Mouse (Mus musculus) intestine, postnatal 0 days (tissue): ENCODE data around the gene Arhgef17. TPM values are rescaled to one million over a fixed set of nuclear protein-coding genes. Genes with fewer than 3 reads are reported as not detected.

Experiments
- ATAC-seq: fragments of 200-750 bp; cut with Nextera tagmentation; 2 replicates; pipeline ENCODE4 v1.8.0; 2017; ENCODE audit warnings: mild to moderate bottlenecking, moderate TSS enrichment, moderate library complexity
- H3K27ac ChIP-seq: fragments of 300-500 bp; sonication (generic); 2 replicates; pipeline ENCODE4 v1.5.1; 2014; ENCODE audit warnings: mild to moderate bottlenecking, low read depth, low read length, moderate library complexity
- H3K27me3 ChIP-seq: fragments of 300-500 bp; sonication (generic); replicated peaks from 2 replicates; pipeline ENCODE4 v1.6.1; 2014; ENCODE audit warnings: low read length, mixed read lengths; ENCODE audit not compliant: control insufficient read depth, insufficient read depth
- H3K36me3 ChIP-seq: fragments of 300-500 bp; sonication (generic); 2 replicates; pipeline ENCODE4 v1.6.1; 2014; ENCODE audit warnings: mild to moderate bottlenecking, moderate library complexity; ENCODE audit not compliant: control insufficient read depth, insufficient read depth
- H3K4me1 ChIP-seq: fragments of 300-500 bp; sonication (generic); replicated peaks from 2 replicates; pipeline ENCODE4 v1.6.1; 2014; ENCODE audit warnings: antibody characterized with exemption, low read length, mixed read lengths; ENCODE audit not compliant: control insufficient read depth, insufficient read depth
- H3K4me2 ChIP-seq: fragments of 300-500 bp; sonication (generic); replicated peaks from 2 replicates; pipeline ENCODE4 v1.6.1; 2014; ENCODE audit warnings: low read depth, mild to moderate bottlenecking, moderate library complexity
- H3K4me3 ChIP-seq: fragments of 300-500 bp; sonication (generic); 2 replicates; pipeline ENCODE4 v1.5.1; 2014; ENCODE audit warnings: low read depth, low read length
- H3K9ac ChIP-seq: fragments of 300-500 bp; sonication (generic); 2 replicates; pipeline ENCODE4 v1.6.1; 2014; ENCODE audit warnings: mild to moderate bottlenecking, low read depth, low read length
- H3K9me3 ChIP-seq: fragments of 300-500 bp; sonication (generic); 2 replicates; pipeline ENCODE4 v1.6.1; 2016; ENCODE audit warnings: mixed run types; ENCODE audit not compliant: control insufficient read depth
- CTCF ChIP-seq: sonication (generic); IDR thresholded peaks from 2 replicates; pipeline ENCODE4 v1.5.1; 2016; ENCODE audit warnings: low read depth, mild to moderate bottlenecking, control low read depth, antibody characterized with exemption, moderate library complexity
- WGBS: fragments of 180-500 bp; shearing (Covaris S2); extraction: QIAGEN DNeasy Blood & Tissue Kit; methylation state at CpG from one replicate; pipeline ENCODE4 v1.1.7; 2014; 5-methylcytosine and 5-hydroxymethylcytosine counted together
- polyA plus RNA-seq: library from polyadenylated mRNA; unstranded; fragments of >200 nt; fragmentation: Nextera tagmentation; extraction: Ambion mirVana; gene quantifications from 2 replicates; pipeline ENCODE4 v1.2.1, GENCODE M21; 2015

Arhgef17 gene
- polyA plus RNA-seq, 1 experiment from 2014 or later = 2.5 TPM

DNA sequence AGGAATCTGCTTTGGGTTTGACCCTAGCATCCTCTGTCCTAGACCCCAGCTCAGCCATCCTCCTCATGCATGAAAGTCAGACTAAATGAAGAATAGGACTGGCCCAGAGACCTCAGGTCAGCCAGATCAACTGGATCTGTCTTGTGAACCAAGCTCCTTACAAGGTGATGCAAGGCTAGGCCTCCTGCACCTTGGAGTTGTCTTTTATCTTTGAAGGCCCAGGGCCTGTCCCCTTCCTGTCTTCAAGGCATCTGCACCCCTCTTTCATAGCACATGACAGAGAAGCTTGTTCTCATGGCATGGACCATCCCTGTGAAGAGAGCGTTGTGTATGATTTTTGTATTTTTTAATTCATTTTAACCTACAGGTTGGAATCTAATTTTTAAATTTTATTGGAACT lies 91.0 kb downstream of the Arhgef17 start:
- peaks cover 11% of the 10 kb centered on the region for H3K36me3 ChIP-seq

DNA sequence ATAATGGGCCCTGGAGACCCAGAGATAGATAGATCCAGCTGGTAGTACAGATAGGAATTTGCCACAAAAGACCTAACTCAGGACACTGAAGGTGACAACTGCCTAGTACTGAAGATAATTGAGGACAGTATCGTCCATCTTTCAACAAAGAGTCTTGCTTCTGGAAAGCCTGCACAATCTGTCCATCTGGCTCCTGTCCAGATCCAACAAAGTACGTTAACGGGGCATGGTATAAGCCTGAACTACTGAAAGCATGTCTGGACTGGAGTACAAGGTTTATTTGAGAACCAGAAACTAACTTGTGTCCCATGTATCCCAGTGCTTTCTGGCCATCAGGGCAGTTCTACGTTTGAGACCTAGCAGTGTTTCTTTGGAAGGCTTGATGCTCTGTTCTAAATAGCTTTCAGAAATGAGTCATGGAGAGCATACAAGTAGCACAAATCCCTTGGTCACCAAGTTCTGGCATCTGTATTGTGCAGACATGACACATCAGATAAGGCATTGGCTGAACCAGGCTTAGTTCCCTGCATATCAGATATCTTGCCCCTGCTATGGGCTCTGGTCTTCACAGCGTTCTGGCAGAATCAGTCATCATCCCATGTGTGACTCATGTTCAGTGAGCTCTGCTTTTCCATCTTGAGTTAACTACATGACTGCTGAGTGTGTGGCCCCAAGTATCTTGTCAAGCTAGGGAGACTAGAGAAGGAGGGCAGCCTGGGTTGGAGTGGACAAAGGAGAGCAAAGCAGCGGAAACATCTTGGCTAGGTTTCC lies 92.1 kb downstream of the Arhgef17 start:
- Histone ChIP-seq H3K9me3 (no peaks in the 10 kb centered on the region), H3K9ac (no peak overlapping the region), H3K4me3 (no peak overlapping the region), H3K4me1 (no peaks in the 10 kb centered on the region), H3K36me3 (peaks cover 20% of the 10 kb centered on the region), H3K27ac (no peak overlapping the region), H3K27me3 (no peaks in the 10 kb centered on the region), H3K4me2 (no peak overlapping the region)
- no peak for TF ChIP-seq CTCF
- no peak for ATAC-seq
- WGBS = 71% methylated on average over 6 of the region's 6 CpGs

More for the DNA sequence above, 91.0 kb downstream of the Arhgef17 start:
- Histone ChIP-seq H3K27me3 (no peaks in the 10 kb centered on the region), H3K4me3 (no peak overlapping the region), H3K27ac (no peak overlapping the region), H3K4me2 (no peak overlapping the region), H3K9me3 (no peaks in the 10 kb centered on the region), H3K9ac (no peak overlapping the region), H3K4me1 (no peaks in the 10 kb centered on the region; the same call in 1 of the 2 replicates)
- WGBS = 93% methylated on average over 1 of the region's 1 CpGs
- TF ChIP-seq CTCF = no peak
- no peak for ATAC-seq

DNA sequence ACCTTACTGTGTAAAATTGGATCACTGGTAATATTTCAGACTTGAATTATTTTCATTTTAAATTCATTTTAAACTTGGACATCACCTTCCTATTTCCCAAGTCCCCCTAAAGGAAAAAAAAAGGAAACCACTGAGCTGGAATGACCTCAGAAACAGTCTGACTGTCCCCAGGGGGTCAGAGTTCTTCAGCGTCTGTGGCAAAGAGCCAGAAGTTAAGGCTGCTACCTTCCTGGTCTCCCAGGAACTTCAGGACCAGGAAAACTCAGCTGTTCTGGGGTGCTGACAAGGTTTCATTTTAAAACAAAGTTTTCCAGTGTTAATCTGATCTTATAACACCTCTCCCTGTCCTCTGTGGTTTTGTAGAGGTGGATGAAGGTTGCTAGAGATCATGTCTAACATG lies 94.2 kb downstream of the Arhgef17 start:
- no peaks in the 10 kb centered on the region for H3K9me3 ChIP-seq
- 48% methylated on average over 1 of the region's 1 CpGs for WGBS
- no peak overlapping the region for H3K27ac ChIP-seq
- H3K27me3 ChIP-seq = no peaks in the 10 kb centered on the region
- H3K9ac ChIP-seq = no peak overlapping the region
- no peak overlapping the region for H3K4me2 ChIP-seq
- TF ChIP-seq CTCF = no peak
- no peaks in the 10 kb centered on the region for H3K4me1 ChIP-seq
- ATAC-seq = no peak
- no peak overlapping the region for H3K4me3 ChIP-seq
- peaks cover 30% of the 10 kb centered on the region for H3K36me3 ChIP-seq

DNA sequence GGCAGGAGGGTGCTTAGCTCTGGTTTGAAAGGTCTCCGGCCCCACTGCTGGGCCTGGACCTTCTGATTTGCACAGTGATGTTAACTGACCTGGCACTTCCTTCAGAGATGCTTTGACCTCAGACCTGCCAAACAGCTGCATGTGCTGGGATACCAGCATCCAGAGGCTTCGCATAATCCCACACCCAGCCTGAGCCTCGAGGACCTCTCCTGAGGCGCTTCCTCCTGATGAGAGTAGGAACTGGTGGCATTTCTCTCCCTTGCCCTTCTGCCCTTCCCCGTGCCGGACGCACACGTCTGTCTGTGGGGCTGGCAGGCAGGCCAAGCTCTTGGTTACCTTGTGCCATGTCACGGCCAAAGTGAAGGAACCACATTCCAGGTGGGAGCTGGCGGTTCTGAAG lies 95.2 kb downstream of the Arhgef17 start:
- Histone ChIP-seq H3K4me1 (no peaks in the 10 kb centered on the region), H3K9me3 (no peaks in the 10 kb centered on the region), H3K4me3 (no peak overlapping the region), H3K36me3 (peaks cover 30% of the 10 kb centered on the region), H3K27ac (no peak overlapping the region), H3K27me3 (no peaks in the 10 kb centered on the region), H3K4me2 (no peak overlapping the region), H3K9ac (no peak overlapping the region; the same call in 1 of the 2 replicates)
- TF ChIP-seq CTCF = no peak
- no peak for ATAC-seq
- 87% methylated on average over 10 of the region's 10 CpGs for WGBS

DNA sequence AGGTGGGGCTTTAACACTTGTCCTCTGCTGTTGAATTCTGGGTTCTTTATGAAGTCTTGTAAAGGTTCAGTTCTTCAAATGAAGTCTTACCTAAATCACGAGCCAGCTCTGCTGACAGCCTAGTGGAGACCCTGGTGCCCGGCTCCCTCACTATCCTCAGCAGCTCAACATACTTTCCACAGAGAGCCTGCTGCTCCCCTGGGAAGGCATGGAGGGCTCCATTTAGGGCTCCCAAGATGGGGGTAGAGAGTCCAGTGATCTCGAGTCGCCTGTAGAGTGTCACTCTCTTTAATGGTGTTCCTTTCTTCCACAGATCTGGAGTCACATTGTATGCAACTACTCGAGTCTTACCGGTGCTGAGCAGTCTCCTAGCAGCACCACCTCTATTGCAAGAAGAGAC lies 96.2 kb downstream of the Arhgef17 start:
- Histone ChIP-seq H3K4me2 (no peak overlapping the region), H3K27me3 (no peaks in the 10 kb centered on the region), H3K27ac (no peak overlapping the region), H3K4me3 (no peak overlapping the region), H3K36me3 (peaks cover 30% of the 10 kb centered on the region), H3K9me3 (no peaks in the 10 kb centered on the region), H3K9ac (no peak overlapping the region), H3K4me1 (no peaks in the 10 kb centered on the region)
- 88% methylated on average over 6 of the region's 6 CpGs for WGBS
- TF ChIP-seq CTCF = no peak
- ATAC-seq = no peak

DNA sequence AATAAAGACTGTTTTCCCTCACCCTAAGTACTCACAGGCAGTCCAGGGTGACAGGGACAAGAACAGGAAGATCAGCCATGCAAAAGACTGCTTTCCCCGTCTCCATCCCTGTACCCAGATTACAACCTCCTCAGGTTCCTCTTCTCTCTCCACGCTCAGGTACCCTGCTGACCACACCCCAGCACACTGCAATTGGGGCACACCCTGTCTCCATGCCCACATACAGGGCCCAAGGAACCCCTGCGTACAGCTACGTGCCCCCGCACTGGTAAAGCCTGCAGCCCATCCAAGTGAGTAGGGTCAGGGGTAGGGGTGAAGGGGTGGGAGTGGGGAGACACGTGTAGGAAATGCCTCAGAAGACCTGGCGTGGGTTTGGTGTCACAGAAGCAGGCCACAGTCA lies 96.7 kb downstream of the Arhgef17 start:
- no peaks in the 10 kb centered on the region for H3K4me1 ChIP-seq
- peaks cover 30% of the 10 kb centered on the region for H3K36me3 ChIP-seq
- no peak overlapping the region for H3K4me2 ChIP-seq
- H3K9me3 ChIP-seq = no peaks in the 10 kb centered on the region
- no peak for TF ChIP-seq CTCF
- no peaks in the 10 kb centered on the region for H3K27me3 ChIP-seq
- ATAC-seq = no peak
- 88% methylated on average over 7 of the region's 7 CpGs for WGBS
- H3K27ac ChIP-seq = no peak overlapping the region
- no peak overlapping the region for H3K9ac ChIP-seq
- no peak overlapping the region for H3K4me3 ChIP-seq
